Mouse (Mus musculus) limb, embryonic 15.5 days (tissue): ENCODE measurements around the gene Coq8b. TPM values are rescaled to one million over a fixed set of nuclear protein-coding genes. Genes with fewer than 3 reads are reported as not detected.

ENCODE experiments used
- ATAC-seq: fragments of 200-750 bp; cut with Nextera tagmentation; 2 replicates; pipeline ENCODE4 v1.8.0; 2017; ENCODE audit warnings: low read depth, moderate TSS enrichment; ENCODE audit not compliant: insufficient number of reproducible peaks, low FRiP score, low TSS enrichment
- H3K27ac ChIP-seq: fragments of 300-500 bp; sonication (generic); 2 replicates; pipeline ENCODE4 v1.5.1; 2015; ENCODE audit warnings: moderate library complexity, mild to moderate bottlenecking, inconsistent platforms
- H3K27me3 ChIP-seq: fragments of 300-500 bp; sonication (generic); 2 replicates; pipeline ENCODE4 v1.6.1; 2015; ENCODE audit warnings: inconsistent platforms
- H3K36me3 ChIP-seq: fragments of 300-500 bp; sonication (generic); 2 replicates; pipeline ENCODE4 v1.6.1; 2015; ENCODE audit warnings: inconsistent platforms
- H3K4me1 ChIP-seq: fragments of 300-500 bp; sonication (generic); 2 replicates; pipeline ENCODE4 v1.6.1; 2015; ENCODE audit warnings: inconsistent platforms
- H3K4me2 ChIP-seq: fragments of 300-500 bp; sonication (generic); 2 replicates; pipeline ENCODE4 v1.6.1; 2015; ENCODE audit warnings: mild to moderate bottlenecking, inconsistent platforms
- H3K4me3 ChIP-seq: fragments of 300-500 bp; sonication (generic); 2 replicates; pipeline ENCODE4 v1.5.1; 2015; ENCODE audit warnings: mild to moderate bottlenecking, inconsistent platforms
- H3K9ac ChIP-seq: fragments of 300-500 bp; sonication (generic); 2 replicates; pipeline ENCODE4 v1.6.1; 2015; ENCODE audit warnings: inconsistent platforms
- H3K9me3 ChIP-seq: fragments of 300-500 bp; sonication (generic); 2 replicates; pipeline ENCODE4 v1.6.1; 2016; ENCODE audit warnings: inconsistent platforms
- WGBS: fragments of 180-500 bp; shearing (Covaris S2); methylation state at CpG from one replicate; pipeline ENCODE4 v1.1.7; 2015; 5-methylcytosine and 5-hydroxymethylcytosine counted together
- microRNA counts: library from miRNA; unstranded; fragments of <30 nt; microRNA quantifications from one replicate; lab custom pipeline; 2016
- microRNA-seq: library from miRNA; unstranded; fragments of <30 nt; microRNA quantifications from one replicate; pipeline ENCODE4, GENCODE M21; 2016
- polyA plus RNA-seq: library from polyadenylated mRNA; unstranded; fragments of >200 nt; fragmentation: Nextera tagmentation; extraction: Ambion mirVana; gene quantifications from 2 replicates; pipeline ENCODE4 v1.2.1, GENCODE M21; 2015

Coq8b gene
- polyA plus RNA-seq, 1 experiment from 2014 or later: 22.3 TPM

DNA sequence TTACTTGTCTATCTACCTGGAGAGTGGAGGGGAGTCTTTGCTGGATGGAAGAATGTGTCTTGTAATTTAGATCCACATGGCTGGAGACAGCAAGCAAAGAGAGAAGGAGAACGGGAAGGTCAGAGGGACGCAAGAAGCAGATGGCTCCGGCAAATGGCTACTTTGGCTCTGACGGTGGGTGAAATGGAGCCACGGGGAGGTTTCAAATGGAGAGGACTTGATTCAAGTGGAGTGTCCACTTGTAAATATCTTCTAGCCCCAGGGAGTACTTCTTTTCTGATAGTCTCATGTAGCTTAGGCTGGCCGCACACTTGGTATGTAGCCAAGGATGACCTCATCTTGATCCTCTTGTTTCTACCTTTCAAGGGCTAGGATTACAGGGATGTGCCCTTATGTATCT is 66.0 kb downstream of the Coq8b start:
- no peaks in the 10 kb centered on the region for H3K36me3 ChIP-seq
- no peaks in the 10 kb centered on the region for H3K27me3 ChIP-seq
- H3K27ac ChIP-seq: no peak overlapping the region
- no peak for ATAC-seq
- no peak overlapping the region for H3K4me2 ChIP-seq
- no peak overlapping the region for H3K9ac ChIP-seq
- H3K4me3 ChIP-seq: no peak overlapping the region
- WGBS: 85% methylated on average over 6 of the region's 6 CpGs
- H3K4me1 ChIP-seq: peaks cover 5% of the 10 kb centered on the region; the same call in 1 of the 2 replicates
- no peaks in the 10 kb centered on the region for H3K9me3 ChIP-seq

DNA sequence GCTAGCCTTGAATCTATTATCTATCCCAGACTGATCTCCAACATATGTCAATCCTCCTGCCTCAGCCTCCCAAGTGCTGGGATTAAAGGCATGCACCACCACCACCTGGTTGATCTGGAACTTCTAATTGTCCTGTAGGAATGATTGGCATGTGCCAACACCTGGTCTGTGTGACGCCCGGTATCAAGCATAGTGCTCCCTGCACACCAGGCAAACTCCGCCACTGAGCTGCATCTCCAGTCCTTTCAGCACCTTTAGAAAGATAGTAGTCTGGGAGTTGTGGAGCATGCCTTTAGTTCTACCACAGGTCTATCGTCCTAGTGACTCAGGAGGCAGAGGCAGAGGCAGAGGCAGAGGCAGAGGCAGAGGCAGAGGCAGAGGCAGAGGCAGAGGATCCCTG is 67.5 kb downstream of the Coq8b start:
- no peak for ATAC-seq
- H3K9ac ChIP-seq: no peak overlapping the region
- 71% methylated on average over 4 of the region's 4 CpGs for WGBS

DNA sequence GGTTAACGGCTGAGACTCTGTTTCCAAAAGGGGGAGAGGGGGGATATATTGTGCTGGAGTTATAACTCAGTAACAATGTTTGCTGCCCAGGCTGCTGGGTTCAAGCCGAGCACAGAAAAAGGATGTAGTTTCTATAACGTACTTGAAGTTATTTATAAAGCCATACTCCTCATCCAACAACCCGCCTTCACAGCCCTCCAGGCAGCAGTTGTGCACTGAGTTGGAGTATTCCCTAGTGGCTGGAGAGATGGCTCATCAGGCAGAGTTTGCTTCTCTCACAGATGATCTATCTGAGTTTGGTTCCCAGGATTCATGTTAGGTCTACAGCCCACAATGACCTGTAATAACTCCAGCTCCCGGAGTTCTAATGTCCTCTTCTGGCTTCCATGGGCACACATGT is 68.0 kb downstream of the Coq8b start:
- no peak overlapping the region for H3K9ac ChIP-seq
- no peak for ATAC-seq
- peaks cover 6% of the 10 kb centered on the region; the same call in 1 of the 2 replicates for H3K36me3 ChIP-seq
- peaks cover 5% of the 10 kb centered on the region; the same call in 1 of the 2 replicates for H3K4me1 ChIP-seq
- no peaks in the 10 kb centered on the region for H3K27me3 ChIP-seq
- H3K9me3 ChIP-seq: no peaks in the 10 kb centered on the region
- 71% methylated on average over 5 of the region's 5 CpGs for WGBS
- H3K4me3 ChIP-seq: no peak overlapping the region
- no peak overlapping the region for H3K27ac ChIP-seq
- H3K4me2 ChIP-seq: no peak overlapping the region

More for the DNA sequence above, 67.5 kb downstream of the Coq8b start:
- H3K4me2 ChIP-seq: no peak overlapping the region
- H3K27me3 ChIP-seq: no peaks in the 10 kb centered on the region
- no peaks in the 10 kb centered on the region for H3K9me3 ChIP-seq
- no peak overlapping the region for H3K27ac ChIP-seq
- H3K36me3 ChIP-seq: 0 out of 2 replicates have a peak, but pooled peaks cover 3% of the 10 kb centered on the region
- H3K4me3 ChIP-seq: no peak overlapping the region
- H3K4me1 ChIP-seq: peaks cover 5% of the 10 kb centered on the region; the same call in 1 of the 2 replicates

DNA sequence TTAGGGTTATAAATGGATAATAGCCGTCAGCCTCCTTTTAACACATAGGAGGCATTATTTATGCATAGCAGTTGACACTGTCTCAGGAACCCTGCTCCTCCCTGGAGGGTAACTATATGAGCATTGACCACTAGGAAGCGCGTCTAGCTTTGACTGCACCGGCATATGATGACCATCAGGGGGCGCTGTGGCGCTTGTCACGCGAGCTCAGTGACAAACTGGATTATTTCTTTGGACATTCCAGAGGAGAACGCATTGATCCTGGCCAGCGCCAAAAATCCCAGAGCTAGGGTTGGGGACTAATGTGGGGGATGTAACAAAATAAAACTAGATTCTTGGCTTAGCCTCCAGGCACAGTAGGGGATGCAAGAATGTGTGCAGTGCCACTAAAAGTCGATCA is 69.3 kb downstream of the Coq8b start:
- no peak for ATAC-seq
- WGBS: 6% methylated on average over 11 of the region's 11 CpGs
- H3K36me3 ChIP-seq: peaks cover 9% of the 10 kb centered on the region; the same call in 1 of the 2 replicates

DNA sequence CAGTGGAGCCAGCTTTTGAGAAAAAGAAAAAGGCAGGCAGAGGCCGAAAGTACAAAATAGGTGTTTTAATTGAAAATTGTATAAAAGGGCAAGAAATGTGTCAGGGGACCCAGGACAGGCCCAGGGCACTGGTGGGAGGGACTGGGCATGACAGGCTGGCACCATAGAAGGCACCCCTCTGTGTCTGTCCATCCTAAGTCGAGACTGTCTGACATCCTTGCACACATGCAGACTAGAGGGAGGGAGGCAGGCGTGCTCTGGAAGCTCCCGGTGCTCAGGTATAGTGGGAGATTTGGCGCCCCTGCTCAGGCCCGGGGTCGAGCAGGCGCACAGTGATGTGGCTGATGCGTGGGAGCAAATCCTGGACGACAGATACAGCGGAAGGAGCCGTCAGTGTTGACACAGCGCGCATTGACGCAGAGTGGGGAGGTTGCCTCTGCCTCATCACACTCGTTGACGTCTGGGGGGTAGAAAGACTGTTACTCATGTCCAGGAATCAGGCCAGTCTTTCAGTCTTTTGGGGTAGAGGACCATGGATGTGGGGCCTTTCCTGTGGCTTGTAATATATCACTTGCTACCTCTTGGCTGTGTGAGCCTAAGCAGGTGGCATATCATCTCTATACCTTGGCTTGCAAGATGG is 72.4 kb downstream of the Coq8b start:
- ATAC-seq: no peak
- WGBS: 86% methylated on average over 17 of the region's 17 CpGs
- Histone ChIP-seq H3K27me3 (no peaks in the 10 kb centered on the region), H3K27ac (no peak overlapping the region), H3K4me3 (no peak overlapping the region), H3K4me1 (peaks cover 17% of the 10 kb centered on the region), H3K9me3 (no peaks in the 10 kb centered on the region), H3K36me3 (peaks cover 9% of the 10 kb centered on the region; the same call in 1 of the 2 replicates), H3K4me2 (no peak overlapping the region), H3K9ac (no peak overlapping the region)

More for the DNA sequence above, 69.3 kb downstream of the Coq8b start:
- no peak overlapping the region for H3K4me3 ChIP-seq
- H3K4me2 ChIP-seq: no peak overlapping the region
- H3K9ac ChIP-seq: no peak overlapping the region
- no peak overlapping the region for H3K27ac ChIP-seq
- H3K4me1 ChIP-seq: peaks cover 5% of the 10 kb centered on the region; the same call in 1 of the 2 replicates
- no peaks in the 10 kb centered on the region for H3K27me3 ChIP-seq
- H3K9me3 ChIP-seq: no peaks in the 10 kb centered on the region

DNA sequence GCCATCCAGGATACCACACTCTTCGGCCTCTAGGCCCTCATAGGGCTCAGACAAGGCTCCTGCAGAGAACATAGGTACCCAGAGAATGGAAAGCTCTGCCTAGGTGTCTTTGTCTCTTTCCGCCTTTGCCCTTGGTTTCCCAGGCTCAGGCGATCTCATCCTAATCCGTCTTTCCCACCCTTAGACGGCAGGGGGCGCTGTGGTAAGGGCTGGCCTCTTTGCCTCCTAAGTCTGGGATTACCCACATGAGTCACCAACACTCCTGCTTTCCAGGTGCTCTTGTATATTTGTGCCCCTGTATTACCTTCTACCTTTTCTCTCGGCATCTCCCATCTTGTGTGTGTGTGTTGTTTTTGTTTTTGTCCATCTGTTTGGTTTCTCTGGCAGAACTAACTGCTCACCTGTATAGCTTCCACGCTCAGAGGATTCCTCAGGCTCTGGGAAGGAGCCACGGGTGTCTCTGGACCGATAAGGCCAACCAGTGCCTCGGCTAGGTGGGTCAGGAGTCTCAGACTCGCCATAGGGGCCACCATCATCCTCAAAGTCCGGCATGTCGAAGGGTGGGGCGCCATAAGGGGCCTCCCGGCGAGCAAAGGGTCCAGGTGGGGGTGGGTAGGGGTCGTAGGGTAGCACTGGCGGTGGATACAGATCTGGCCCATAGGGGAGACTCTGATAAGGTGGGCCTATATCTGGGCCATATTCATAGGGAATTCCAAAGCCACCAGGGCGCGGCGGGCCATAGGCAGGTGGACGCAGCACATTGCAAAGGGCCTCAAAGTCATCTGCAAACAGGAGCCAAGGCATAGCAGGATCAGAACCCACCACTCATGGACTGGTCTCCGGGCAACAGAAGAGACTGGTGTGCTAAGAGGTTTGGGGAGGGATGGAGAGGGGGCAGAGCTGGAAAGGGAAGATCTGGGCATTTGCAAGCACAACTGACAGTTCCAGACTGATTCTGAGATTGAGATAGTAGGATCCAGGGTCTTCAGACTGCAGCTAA is 73.6 kb downstream of the Coq8b start:
- H3K4me2 ChIP-seq: no peak overlapping the region
- H3K36me3 ChIP-seq: peaks cover 9% of the 10 kb centered on the region; the same call in 1 of the 2 replicates
- WGBS: 77% methylated on average over 24 of the region's 24 CpGs
- peaks cover 21% of the 10 kb centered on the region for H3K4me1 ChIP-seq
- H3K27ac ChIP-seq: no peak overlapping the region
- H3K27me3 ChIP-seq: peaks cover 7% of the 10 kb centered on the region; the same call in 1 of the 2 replicates
- H3K9ac ChIP-seq: no peak overlapping the region
- H3K4me3 ChIP-seq: no peak overlapping the region
- ATAC-seq: no peak
- H3K9me3 ChIP-seq: no peaks in the 10 kb centered on the region

DNA sequence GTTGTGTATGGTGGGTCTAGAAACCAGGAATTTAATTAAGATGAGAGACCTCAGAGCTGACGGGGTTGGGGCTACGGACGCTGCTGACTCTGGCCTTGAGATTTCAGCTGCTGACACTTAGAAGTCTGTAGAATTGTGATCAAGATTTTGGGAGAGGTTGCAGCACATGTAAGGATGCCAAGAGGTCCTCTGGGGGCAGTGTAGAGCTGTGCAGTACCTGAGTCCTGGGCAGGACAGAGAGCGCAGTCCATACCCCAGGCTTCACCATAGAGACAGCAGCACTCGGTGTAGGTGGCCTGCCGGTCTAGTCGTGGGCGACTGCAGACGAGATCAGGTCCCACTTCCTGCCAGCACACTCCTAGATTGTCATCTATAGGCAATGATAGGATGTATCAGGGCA is 74.7 kb downstream of the Coq8b start:
- 69% methylated on average over 9 of the region's 9 CpGs for WGBS
- no peak overlapping the region for H3K4me3 ChIP-seq
- H3K4me2 ChIP-seq: no peak overlapping the region
- no peak for ATAC-seq
- H3K9ac ChIP-seq: no peak overlapping the region
- H3K27me3 ChIP-seq: peaks cover 7% of the 10 kb centered on the region; the same call in 1 of the 2 replicates
- H3K4me1 ChIP-seq: peaks cover 16% of the 10 kb centered on the region
- H3K36me3 ChIP-seq: peaks cover 9% of the 10 kb centered on the region; the same call in 1 of the 2 replicates
- no peak overlapping the region for H3K27ac ChIP-seq
- H3K9me3 ChIP-seq: no peaks in the 10 kb centered on the region

MicroRNAs encoded within 50 kb of the gene (microRNA counts, 519-probe panel; counts per million panel counts)
- not detected for microRNA mmu-miR-1191 (lab: Ali Mortazavi, UCI)

Small RNAs within 50 kb of the gene (microRNA-seq; reads per million reads assigned to microRNA genes)
- gene Mir1191: 3.3 reads per million, percentile 9 among the genes with 10 or more reads in this experiment

Other genes with a start within 250 kb of the Coq8b start
- gene Cyp2a12, start 203.9 kb upstream of the Coq8b start, polyA plus RNA-seq: not detected in 2 replicates
- gene Cyp2f2, start 113.1 kb upstream of the Coq8b start, polyA plus RNA-seq: 0.42 and 0.45 TPM in 2 replicates
- gene Cyp2t4, start 79.3 kb upstream of the Coq8b start, polyA plus RNA-seq: 0.09 TPM in 1 of 2 replicates, not detected in the other
- gene Egln2, start 66.2 kb upstream of the Coq8b start, polyA plus RNA-seq: 74.5 and 78.3 TPM in 2 replicates
- gene Rab4b, start 54.1 kb upstream of the Coq8b start, polyA plus RNA-seq: 70.5 and 73.3 TPM in 2 replicates
- gene Gm21983, start 51.9 kb upstream of the Coq8b start, polyA plus RNA-seq: 0.90 and 1.2 TPM in 2 replicates
- 127 and 146 TPM in 2 replicates for gene Mia, start 51.9 kb upstream of the Coq8b start, polyA plus RNA-seq
- 3.4 and 3.7 TPM in 2 replicates for gene BC024978, start 37.2 kb upstream of the Coq8b start, polyA plus RNA-seq
- 215 and 227 TPM in 2 replicates for gene Snrpa, start 36.8 kb upstream of the Coq8b start, polyA plus RNA-seq
- 11.6 and 12.1 TPM in 2 replicates for gene Itpkc, start 4.4 kb upstream of the Coq8b start, polyA plus RNA-seq
- 38.9 and 41.7 TPM in 2 replicates for gene Numbl, start 25.4 kb downstream of the Coq8b start, polyA plus RNA-seq
- 66.0 and 74.2 TPM in 2 replicates for gene Ltbp4, start 104.7 kb downstream of the Coq8b start, polyA plus RNA-seq
- gene Shkbp1, start 123.0 kb downstream of the Coq8b start, polyA plus RNA-seq: 33.6 and 36.4 TPM in 2 replicates
- gene Gm20479, start 124.4 kb downstream of the Coq8b start, polyA plus RNA-seq: 0.31 and 0.67 TPM in 2 replicates
- gene Sptbn4, start 214.7 kb downstream of the Coq8b start, polyA plus RNA-seq: 0.14 and 0.23 TPM in 2 replicates
- gene Blvrb, start 215.0 kb downstream of the Coq8b start, polyA plus RNA-seq: 57.5 and 59.8 TPM in 2 replicates
- 38.2 and 38.3 TPM in 2 replicates for gene Sertad3, start 240.7 kb downstream of the Coq8b start, polyA plus RNA-seq